Comparison of ENCODE assay signal across 22 mouse cellular contexts in the genomic region with DNA sequence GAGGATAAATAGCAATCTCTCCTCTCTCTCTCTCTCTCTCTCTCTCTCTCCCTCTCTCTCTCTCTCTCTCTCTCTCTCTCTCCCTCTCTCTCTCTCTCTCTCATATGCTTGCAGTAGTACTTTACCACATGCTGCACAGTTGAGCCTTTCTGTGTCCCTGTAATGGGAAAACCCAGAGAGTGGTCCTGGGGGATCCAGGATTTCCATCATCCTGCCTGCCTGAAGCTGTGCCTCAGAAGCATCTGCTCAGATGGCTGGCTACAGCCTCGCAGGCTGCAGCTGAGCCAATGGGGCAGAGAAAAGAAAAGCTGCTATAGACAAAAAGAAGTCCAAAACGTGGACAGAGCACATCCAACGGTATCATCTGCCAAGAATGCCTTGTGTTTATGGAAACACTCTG.
DNase-seq lines count a peak whose midpoint lies in the region; ATAC-seq lines count a peak whose summit lies in the region.
"Had no signal": no experiment of that assay in that cellular context is flagged by ENCODE, and none has a peak within 500 bp of the region (broad histone marks: within the 10 kb centered on the region; RNA-seq: fewer than 3 reads in every experiment).

No protein-coding gene starts in this region.

- H3K4me2 ChIP-seq in midbrain, embryonic 12.5 days (replicated peaks) = no peak overlapping the region
- H3K4me2 ChIP-seq in midbrain, embryonic 11.5 days = no peak overlapping the region
- H3K4me2 ChIP-seq in hindbrain, embryonic 12.5 days (replicated peaks) = no peak overlapping the region
- no peak overlapping the region for H3K4me2 ChIP-seq in midbrain, embryonic 14.5 days (ENCODE audit: low read length)
- H3K4me2 ChIP-seq in intestine, embryonic 16.5 days (ENCODE audit: low read depth, low read length) = no peak overlapping the region
- H3K4me2 ChIP-seq: heart, embryonic 12.5 days; limb, embryonic 12.5 days; liver, embryonic 12.5 days; lung, embryonic 15.5 days had no signal

- H3K27me3 ChIP-seq in midbrain, embryonic 12.5 days = no peaks in the 10 kb centered on the region
- H3K27me3 ChIP-seq in midbrain, embryonic 11.5 days (ENCODE audit: control insufficient read depth, insufficient read depth, low read length) = no peaks in the 10 kb centered on the region
- H3K27me3 ChIP-seq in hindbrain, embryonic 12.5 days = no peaks in the 10 kb centered on the region
- no peaks in the 10 kb centered on the region for H3K27me3 ChIP-seq in midbrain, embryonic 14.5 days (ENCODE audit: control insufficient read depth, insufficient read depth, low read length)
- H3K27me3 ChIP-seq in intestine, embryonic 16.5 days (replicated peaks; ENCODE audit: control insufficient read depth, insufficient read depth, low read length) = no peaks in the 10 kb centered on the region
- H3K27me3 ChIP-seq: heart, embryonic 12.5 days; limb, embryonic 12.5 days; liver, embryonic 12.5 days; lung, embryonic 15.5 days; Patski had no signal

- ATAC-seq in midbrain, embryonic 12.5 days (ENCODE audit: low FRiP score, low read depth) = peak; percentile 52; the same call in 1 of the 2 replicates
- no peak for ATAC-seq in midbrain, embryonic 11.5 days (ENCODE audit: low FRiP score)
- ATAC-seq in hindbrain, embryonic 12.5 days (ENCODE audit: low FRiP score) = peak; percentile 79; the same call in 1 of the 2 replicates
- peak; percentile 24; the same call in 1 of the 2 replicates for ATAC-seq in midbrain, embryonic 14.5 days (ENCODE audit: low FRiP score, low TSS enrichment)
- ATAC-seq in intestine, embryonic 16.5 days = no peak
- ATAC-seq: CD4-positive, CD25-positive, alpha-beta regulatory T cell, adult 4 months; liver, embryonic 12.5 days; Patski had no signal

- no peak overlapping the region for H3K9ac ChIP-seq in midbrain, embryonic 12.5 days (replicated peaks)
- H3K9ac ChIP-seq in midbrain, embryonic 11.5 days (ENCODE audit: low read length) = no peak overlapping the region
- H3K9ac ChIP-seq in hindbrain, embryonic 12.5 days = no peak overlapping the region
- H3K9ac ChIP-seq in midbrain, embryonic 14.5 days (replicated peaks; ENCODE audit: low read length) = no peak overlapping the region
- H3K9ac ChIP-seq in intestine, embryonic 16.5 days (ENCODE audit: low read depth, low read length) = no peak overlapping the region
- H3K9ac ChIP-seq: heart, embryonic 12.5 days; limb, embryonic 12.5 days; liver, embryonic 12.5 days; lung, embryonic 15.5 days had no signal

- H3K4me3 ChIP-seq in midbrain, embryonic 12.5 days = no peak overlapping the region
- no peak overlapping the region for H3K4me3 ChIP-seq in midbrain, embryonic 11.5 days (ENCODE audit: low read depth, low read length)
- H3K4me3 ChIP-seq in hindbrain, embryonic 12.5 days = no peak overlapping the region
- H3K4me3 ChIP-seq in midbrain, embryonic 14.5 days (replicated peaks; ENCODE audit: low read depth, low read length) = no peak overlapping the region
- no peak overlapping the region for H3K4me3 ChIP-seq in intestine, embryonic 16.5 days (ENCODE audit: low read length)
- H3K4me3 ChIP-seq: heart, embryonic 12.5 days; limb, embryonic 12.5 days; liver, embryonic 12.5 days; lung, embryonic 15.5 days had no signal

- 63% methylated on average over 3 of the region's 3 CpGs for WGBS in midbrain, embryonic 12.5 days
- WGBS in midbrain, embryonic 11.5 days = 66% methylated on average over 3 of the region's 3 CpGs
- WGBS in hindbrain, embryonic 12.5 days = 57% methylated on average over 3 of the region's 3 CpGs
- WGBS in midbrain, embryonic 14.5 days = 55% methylated on average over 3 of the region's 3 CpGs
- WGBS in intestine, embryonic 16.5 days = 51% methylated on average over 3 of the region's 3 CpGs

- no peaks in the 10 kb centered on the region for H3K9me3 ChIP-seq in midbrain, embryonic 12.5 days
- no peaks in the 10 kb centered on the region for H3K9me3 ChIP-seq in midbrain, embryonic 11.5 days (ENCODE audit: control insufficient read depth, low read length)
- H3K9me3 ChIP-seq in hindbrain, embryonic 12.5 days (replicated peaks) = no peaks in the 10 kb centered on the region
- no peaks in the 10 kb centered on the region for H3K9me3 ChIP-seq in midbrain, embryonic 14.5 days (ENCODE audit: control insufficient read depth, low read length)
- H3K9me3 ChIP-seq in intestine, embryonic 16.5 days (ENCODE audit: control insufficient read depth, low read length) = no peaks in the 10 kb centered on the region
- H3K9me3 ChIP-seq: heart, embryonic 12.5 days; limb, embryonic 12.5 days; liver, embryonic 12.5 days; lung, embryonic 15.5 days had no signal

- DNase-seq in cerebellum, postnatal 10 days = peak; percentile 27 to 49
- DNase-seq in cerebellum, adult 8-10 months = no peak
- no peak for DNase-seq in midbrain, embryonic 11.5 days (ENCODE audit: low spot score, missing footprints)
- DNase-seq in midbrain, embryonic 14.5 days = peak; percentile 31
- DNase-seq in B cell, adult 2 months = no peak
- DNase-seq: adrenal gland, postnatal 10 days; cerebellum, adult 11 months; heart, postnatal 14 days; kidney, adult 9 months; kidney, postnatal 25 days; right cerebral cortex, postnatal 4 days had no signal

- H3K36me3 ChIP-seq in midbrain, embryonic 12.5 days = no peaks in the 10 kb centered on the region
- no peaks in the 10 kb centered on the region for H3K36me3 ChIP-seq in midbrain, embryonic 11.5 days (ENCODE audit: control insufficient read depth, insufficient read depth, low read length)
- H3K36me3 ChIP-seq in hindbrain, embryonic 12.5 days = no peaks in the 10 kb centered on the region
- no peaks in the 10 kb centered on the region for H3K36me3 ChIP-seq in midbrain, embryonic 14.5 days (ENCODE audit: control insufficient read depth, insufficient read depth, low read length)
- no peaks in the 10 kb centered on the region for H3K36me3 ChIP-seq in intestine, embryonic 16.5 days (ENCODE audit: control insufficient read depth, insufficient read depth, low read length)
- H3K36me3 ChIP-seq: heart, embryonic 12.5 days; limb, embryonic 12.5 days; liver, embryonic 12.5 days; lung, embryonic 15.5 days had no signal

- H3K4me1 ChIP-seq in midbrain, embryonic 12.5 days = no peaks in the 10 kb centered on the region
- no peaks in the 10 kb centered on the region for H3K4me1 ChIP-seq in midbrain, embryonic 11.5 days (ENCODE audit: control insufficient read depth, insufficient read depth, low read length)
- H3K4me1 ChIP-seq in hindbrain, embryonic 12.5 days = no peaks in the 10 kb centered on the region
- H3K4me1 ChIP-seq in midbrain, embryonic 14.5 days (ENCODE audit: control insufficient read depth, insufficient read depth, low read length) = no peaks in the 10 kb centered on the region
- no peaks in the 10 kb centered on the region for H3K4me1 ChIP-seq in intestine, embryonic 16.5 days (ENCODE audit: control insufficient read depth, insufficient read depth, low read length)
- H3K4me1 ChIP-seq: heart, embryonic 12.5 days; limb, embryonic 12.5 days; liver, embryonic 12.5 days; lung, embryonic 15.5 days had no signal

- no peak overlapping the region for H3K27ac ChIP-seq in midbrain, embryonic 12.5 days (replicated peaks)
- no peak overlapping the region for H3K27ac ChIP-seq in midbrain, embryonic 11.5 days (ENCODE audit: low read depth, low read length)
- H3K27ac ChIP-seq in hindbrain, embryonic 12.5 days = no peak overlapping the region
- H3K27ac ChIP-seq in midbrain, embryonic 14.5 days (replicated peaks; ENCODE audit: low read depth, low read length) = no peak overlapping the region
- H3K27ac ChIP-seq in intestine, embryonic 16.5 days (ENCODE audit: low read length) = no peak overlapping the region
- H3K27ac ChIP-seq: limb, embryonic 12.5 days; liver, embryonic 12.5 days; lung, embryonic 15.5 days; macrophage; stomach, postnatal 0 days had no signal

Comparison
In these comparisons a context has a peak if more than half of its experiments do, and no peak if none do; other contexts are left out.
1. DNase-seq: peak in cerebellum, postnatal 10 days (2 of 2) and midbrain, embryonic 14.5 days (single experiment); none in cerebellum, adult 8-10 months (single experiment), midbrain, embryonic 11.5 days (single experiment) and B cell, adult 2 months (0 of 2).
2. ATAC-seq: peak in midbrain, embryonic 12.5 days (single experiment), hindbrain, embryonic 12.5 days (single experiment) and midbrain, embryonic 14.5 days (single experiment); none in midbrain, embryonic 11.5 days (single experiment) and intestine, embryonic 16.5 days (single experiment).